Comparison of ENCODE assay signal across 28 mouse cellular contexts in genomic region chr17:50213117-50213516, GRCm38 (mm10). TPM values are rescaled to one million over a fixed set of nuclear protein-coding genes. Genes with fewer than 3 reads are reported as not detected.
A peak's percentile ranks its signal among the peaks of the same experiment; 100 is the strongest.
DNase-seq lines count a peak whose midpoint lies in the region; ATAC-seq and TF ChIP-seq lines count a peak whose summit lies in the region.
"Had no signal": no experiment of that assay in that cellular context is flagged by ENCODE, and none has a peak within 500 bp of the region (broad histone marks: within the 10 kb centered on the region; RNA-seq: fewer than 3 reads in every experiment).

No protein-coding gene starts in this region.

- peaks cover 15% of the 10 kb centered on the region for H3K27me3 ChIP-seq in megakaryocyte, embryonic 14.5 days (replicated peaks)
- H3K27me3 ChIP-seq: CH12.LX; embryonic facial prominence, embryonic 13.5 days; forebrain, embryonic 12.5 days; forebrain, embryonic 15.5 days; heart, embryonic 13.5 days had no signal

- H3K36me3 ChIP-seq in megakaryocyte, embryonic 14.5 days (replicated peaks; ENCODE audit: low read length), result no peaks in the 10 kb centered on the region
- H3K36me3 ChIP-seq: embryonic facial prominence, embryonic 10.5 days; embryonic facial prominence, embryonic 13.5 days; forebrain, embryonic 12.5 days; forebrain, embryonic 15.5 days; G1E; heart, embryonic 10.5 days; heart, embryonic 13.5 days had no signal

- DNase-seq in gastrocnemius, adult 2 months, result peak; percentile 9
- DNase-seq in gastrocnemius, postnatal 25 days, result no peak
- DNase-seq in right cerebral cortex, postnatal 10 days (ENCODE audit: low spot score in 2 of 2), result no peak
- no peak for DNase-seq in heart, adult 9 months (ENCODE audit: low spot score in 2 of 2)
- DNase-seq: adrenal gland, postnatal 10 days; adrenal gland, postnatal 36 days; B cell, adult 2 months; cerebellum, adult 18-20 months; cerebellum, adult 9-11 months; cerebellum, postnatal 25 days; embryo, embryonic 11 days; gastrocnemius, postnatal 10 days; heart, adult 18-20 months; heart, postnatal 14 days had no signal

- peaks cover 14% of the 10 kb centered on the region; the same call in 1 of the 2 replicates for H3K4me1 ChIP-seq in megakaryocyte, embryonic 14.5 days
- H3K4me1 ChIP-seq: embryonic facial prominence, embryonic 10.5 days; embryonic facial prominence, embryonic 13.5 days; forebrain, embryonic 12.5 days; forebrain, embryonic 15.5 days; heart, embryonic 10.5 days; heart, embryonic 13.5 days had no signal

- peaks cover 24% of the 10 kb centered on the region; the same call in 1 of the 2 replicates for H3K9me3 ChIP-seq in megakaryocyte, embryonic 14.5 days
- H3K9me3 ChIP-seq: embryonic facial prominence, embryonic 10.5 days; embryonic facial prominence, embryonic 13.5 days; forebrain, embryonic 12.5 days; forebrain, embryonic 15.5 days; heart, embryonic 10.5 days; heart, embryonic 13.5 days had no signal

- peak; percentile 58 for ATAC-seq in granulocyte monocyte progenitor cell, adult 5-6 weeks (replicated peaks; ENCODE audit: poor library complexity, severe bottlenecking)
- ATAC-seq: forebrain, embryonic 15.5 days; intestine, postnatal 0 days; Patski had no signal

- intact Hi-C loops in gastrocnemius, adult 2 months (cut with DNase I), result no loop called here

- H3K27ac ChIP-seq in gastrocnemius, adult 2 months, result no peak overlapping the region
- H3K27ac ChIP-seq: embryonic facial prominence, embryonic 10.5 days; embryonic facial prominence, embryonic 13.5 days; forebrain, embryonic 12.5 days; forebrain, embryonic 15.5 days; heart, embryonic 10.5 days; heart, embryonic 13.5 days; hindbrain, embryonic 14.5 days had no signal

- TF ChIP-seq CTCF in gastrocnemius, adult 2 months (IDR thresholded peaks at IDR 0.05), result no peak

- no peak overlapping the region for H3K4me3 ChIP-seq in gastrocnemius, adult 2 months
- H3K4me3 ChIP-seq in megakaryocyte, embryonic 14.5 days (replicated peaks), result peak overlapping the region; percentile 23
- H3K4me3 ChIP-seq: embryonic facial prominence, embryonic 10.5 days; embryonic facial prominence, embryonic 13.5 days; erythroblast, embryonic 14.5 days; forebrain, embryonic 12.5 days; forebrain, embryonic 15.5 days; heart, embryonic 10.5 days; heart, embryonic 13.5 days had no signal

RNA-seq across cellular contexts. Expression of gene Rftn1, which starts 22.6 kb away (rescaled TPM):
- total RNA-seq in gastrocnemius, adult 2 months (2021), result 10 to 100 TPM; 11.4 to 16.9 TPM
- total RNA-seq in gastrocnemius, postnatal 25 days (2021), result 10 to 100 TPM; 27.3 to 35.0 TPM
- total RNA-seq in granulocyte monocyte progenitor cell, adult 5-6 weeks (2014; fragmentation: Nextera tagmentation), result 9.8 and 25.8 TPM in 2 replicates
- 26.4 and 32.4 TPM in 2 replicates for total RNA-seq in granulocyte monocyte progenitor cell, adult 5-6 weeks (2017)
- polyA plus RNA-seq in megakaryocyte, embryonic 14.5 days (2012; ENCODE audit: insufficient read depth, low replicate concordance), result 1.4 and 6.8 TPM in 2 replicates
- total RNA-seq: G1E had no signal
- polyA plus RNA-seq: G1E had no signal
